Mouse (Mus musculus) left cerebral cortex, adult 8-10 months (tissue): Measurements from ENCODE around the gene Gng10. TPM values are rescaled to one million over a fixed set of nuclear protein-coding genes. Genes with fewer than 3 reads are reported as not detected.
A peak's percentile ranks its signal among the peaks of the same experiment; 100 is the strongest.

ENCODE experiments used
- DNase-seq, 2 experiments: peaks; one replicate each; pipeline ENCODE4 v3.0.0; 2022; ENCODE audit warnings: low spot score in 2 of 2
- total RNA-seq, 4 experiments: library from RNA; stranded (reverse); gene quantifications; 2 replicates each; pipeline ENCODE4 v1.2.4; 2022

The Gng10 gene
- total RNA-seq, 4 experiments from 2014 or later, result 63.7 to 72.9 (median 66.3) TPM

DNA sequence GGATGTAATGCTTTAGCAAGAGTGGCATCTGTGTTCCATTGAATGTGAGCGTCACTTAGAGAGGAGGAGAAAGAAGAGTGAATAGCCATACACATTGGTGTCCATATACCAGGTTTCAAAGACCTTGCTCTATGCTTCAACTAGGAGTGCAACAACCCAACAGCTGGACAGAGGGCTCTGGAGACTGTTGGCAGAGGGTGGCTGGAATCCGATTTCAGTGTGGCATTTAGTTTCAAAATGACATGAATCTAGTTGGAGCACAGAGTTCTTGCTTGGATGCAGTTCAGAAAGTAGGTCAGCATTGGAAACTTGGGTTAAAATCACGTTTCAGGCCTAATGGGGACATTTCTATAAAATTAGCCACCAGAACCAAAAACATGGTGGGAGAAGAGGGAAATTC lies 19.7 kb upstream of the Gng10 start:
- DNase-seq, result no peak

DNA sequence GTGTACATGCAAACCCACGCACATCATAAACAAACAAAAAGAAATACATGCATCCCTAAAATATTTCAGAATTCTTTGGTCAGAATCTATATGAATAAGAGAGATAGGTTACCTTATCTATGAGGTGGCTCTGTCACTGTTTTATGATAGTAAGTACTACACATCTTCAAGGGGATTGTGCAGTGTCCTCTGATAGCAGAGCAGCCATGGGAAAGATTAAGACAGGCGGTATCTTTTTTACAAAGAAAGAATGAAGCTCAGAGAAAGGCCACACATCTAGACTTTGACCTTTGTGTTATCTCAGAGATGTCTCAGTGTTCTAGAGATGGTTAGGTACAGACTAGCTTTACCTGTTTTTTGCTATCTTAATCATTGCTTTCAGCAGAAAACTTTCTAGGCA lies 18.0 kb upstream of the Gng10 start:
- DNase-seq, result no peak

DNA sequence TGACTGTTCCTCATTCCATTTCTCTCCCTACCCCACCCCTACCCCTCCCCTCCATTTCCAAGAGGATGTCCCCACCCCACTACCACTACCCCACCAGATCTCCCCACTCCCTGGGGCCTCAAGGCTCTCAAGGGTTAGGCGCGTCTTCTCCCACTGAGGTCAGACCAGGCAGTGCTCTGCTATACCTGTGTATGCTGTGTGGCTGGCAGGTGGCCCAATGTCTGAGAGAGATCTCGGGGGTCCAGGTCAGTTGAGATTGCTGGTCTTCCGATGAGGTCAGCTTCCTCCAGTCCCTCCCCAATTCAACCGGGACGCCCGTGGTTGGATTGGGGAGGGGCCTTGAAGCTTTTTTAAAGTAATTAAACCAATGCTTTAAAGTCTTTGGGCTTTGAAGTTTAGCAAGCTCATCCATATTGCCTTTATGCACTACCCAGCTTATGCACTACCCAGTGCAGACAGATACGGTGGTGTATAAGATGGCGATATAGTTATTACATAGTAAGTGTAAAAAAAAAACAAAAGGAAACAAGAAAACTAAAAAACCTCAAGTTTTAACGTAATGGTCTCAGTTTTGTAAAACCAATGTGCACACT lies 467 bp upstream of the Gng10 start:
- DNase-seq, result no peak

DNA sequence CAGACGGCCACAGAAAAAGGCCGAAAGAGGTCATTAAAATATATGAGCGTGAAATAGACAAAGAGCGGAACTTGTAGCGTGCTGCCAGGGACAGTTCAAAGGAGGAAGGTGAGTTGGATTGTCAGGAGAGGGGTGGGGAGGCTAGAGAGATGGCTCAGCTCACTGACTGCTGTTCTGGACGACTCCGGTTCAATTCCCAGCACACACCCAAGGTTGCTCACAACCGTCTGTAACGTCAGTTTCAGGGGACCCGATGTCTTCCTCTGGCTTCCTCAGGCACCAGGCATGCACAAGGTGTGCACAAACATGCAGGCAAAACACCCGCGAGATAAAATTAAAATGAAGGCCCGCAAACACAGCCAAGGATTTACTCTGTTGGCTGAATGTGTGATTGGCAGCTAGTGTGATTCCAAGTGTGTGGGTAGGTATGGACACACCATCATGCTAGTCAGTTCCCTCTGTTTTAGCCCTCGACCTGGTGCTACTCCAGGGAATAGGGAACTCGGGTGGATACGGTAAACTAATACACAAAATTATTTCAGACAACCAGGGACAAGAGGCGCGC lies 980 bp downstream of the Gng10 start:
- DNase-seq, result no peak

DNA sequence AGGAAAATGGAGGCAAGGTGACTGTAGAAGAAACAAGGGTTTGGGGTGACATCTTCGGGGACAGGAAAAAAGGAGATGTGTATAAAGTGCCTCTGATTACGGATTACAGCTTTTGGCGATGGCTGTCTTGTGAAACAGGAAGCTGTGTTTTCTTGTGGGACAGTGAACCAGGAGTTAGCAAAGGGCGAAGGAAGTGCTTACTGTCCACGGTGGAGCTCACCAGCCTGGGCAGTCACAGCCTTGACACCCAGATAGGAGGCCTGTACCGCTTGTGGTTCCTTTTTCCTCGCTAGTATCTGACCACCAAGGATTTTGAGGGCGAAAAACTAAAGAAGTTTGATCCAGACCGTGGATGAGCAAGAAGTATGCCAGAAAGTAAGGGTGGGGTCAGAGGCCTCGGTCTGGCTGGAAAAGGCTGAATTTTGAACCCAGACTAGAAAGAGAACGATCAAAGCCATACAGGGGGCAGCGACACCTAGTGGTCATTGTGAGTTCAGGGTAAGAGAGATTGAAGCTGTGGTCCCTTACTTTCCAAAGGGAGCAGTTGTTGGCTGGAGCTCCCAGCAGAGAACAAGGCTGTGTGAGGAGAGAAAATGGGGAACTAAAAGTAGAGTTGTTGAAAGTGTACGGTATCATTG lies 1.7 kb downstream of the Gng10 start:
- peak; percentile 37 to 43 for DNase-seq

DNA sequence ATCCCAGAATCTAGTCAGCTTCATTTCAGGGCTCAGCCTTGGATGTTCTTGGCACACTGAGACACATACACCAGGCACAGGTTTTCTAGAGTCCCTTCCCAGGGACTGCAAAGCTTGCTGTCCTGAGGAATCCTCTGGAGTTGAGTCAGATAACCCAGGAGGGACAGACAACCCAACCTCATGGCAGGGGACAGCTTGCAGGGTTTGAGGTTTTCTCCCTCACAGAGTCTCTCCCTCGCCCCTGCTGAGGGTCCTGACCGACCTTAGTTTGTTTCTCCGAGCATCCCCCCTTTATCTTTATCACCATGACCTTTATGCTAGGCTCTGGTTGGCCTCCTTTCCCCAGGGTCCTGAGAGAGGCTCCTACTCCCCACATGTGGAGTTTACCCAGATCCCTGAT lies 2.6 kb downstream of the Gng10 start:
- no peak for DNase-seq

DNA sequence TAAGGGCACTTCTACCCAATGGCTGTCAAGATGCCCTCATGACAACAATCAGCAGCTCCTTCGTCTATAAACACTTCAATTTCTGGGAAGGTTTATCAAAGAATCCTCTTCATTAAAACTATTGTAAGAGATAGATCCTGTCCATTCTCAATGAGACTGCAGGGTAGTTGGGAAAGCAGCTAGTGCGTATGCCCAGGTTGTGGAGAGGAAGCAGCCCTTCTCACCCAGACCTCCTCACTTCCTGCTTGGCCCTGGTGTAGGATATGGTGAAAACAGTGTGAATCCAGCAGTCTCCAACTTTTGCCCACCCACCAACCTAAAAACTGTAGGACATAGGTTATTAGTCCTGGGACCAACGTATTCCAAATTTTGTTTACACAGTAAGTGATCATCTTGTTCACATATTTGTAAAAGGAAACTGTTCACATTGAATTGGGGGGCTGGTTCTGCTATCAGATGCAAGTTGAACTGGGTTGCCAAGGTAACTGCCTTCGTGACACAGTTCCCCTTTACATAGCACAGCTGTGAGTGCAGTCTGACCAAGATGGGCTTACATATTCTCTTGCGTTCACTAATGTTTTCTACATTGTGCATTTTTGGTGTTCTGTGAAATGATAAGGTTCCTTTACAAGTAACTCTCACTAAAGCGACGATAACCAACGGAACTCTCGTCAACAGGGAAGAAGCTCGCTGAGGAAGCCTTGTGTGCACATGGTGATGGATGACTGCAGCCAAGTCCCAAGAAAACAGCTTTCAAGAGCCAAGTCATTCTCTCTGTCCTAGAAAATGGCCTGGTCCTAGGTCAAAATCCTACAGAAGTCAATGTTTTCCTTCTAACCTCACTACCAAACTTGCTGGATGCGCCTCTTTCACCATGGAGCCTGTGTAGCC lies 5.8 kb downstream of the Gng10 start:
- no peak for DNase-seq

DNA sequence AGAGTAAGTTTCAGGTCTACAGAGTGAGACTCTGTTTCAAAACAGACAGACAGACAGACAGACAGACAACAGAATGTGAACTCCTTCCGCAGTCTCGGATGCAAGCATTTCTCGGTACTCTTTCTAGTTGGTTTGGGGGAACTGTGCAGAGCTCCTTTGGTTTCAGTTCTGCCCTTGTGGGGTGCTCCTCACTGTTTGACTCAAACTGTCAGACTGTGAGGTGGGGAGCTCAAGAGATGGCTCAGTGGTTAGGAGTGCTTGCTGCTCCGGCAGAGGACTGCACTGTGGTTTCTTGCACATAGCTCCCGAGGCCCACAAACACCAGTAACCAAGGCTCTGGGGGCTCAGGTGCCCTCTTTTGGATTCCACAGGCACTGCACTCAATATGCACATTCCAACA lies 8.2 kb downstream of the Gng10 start:
- DNase-seq, result no peak

DNA sequence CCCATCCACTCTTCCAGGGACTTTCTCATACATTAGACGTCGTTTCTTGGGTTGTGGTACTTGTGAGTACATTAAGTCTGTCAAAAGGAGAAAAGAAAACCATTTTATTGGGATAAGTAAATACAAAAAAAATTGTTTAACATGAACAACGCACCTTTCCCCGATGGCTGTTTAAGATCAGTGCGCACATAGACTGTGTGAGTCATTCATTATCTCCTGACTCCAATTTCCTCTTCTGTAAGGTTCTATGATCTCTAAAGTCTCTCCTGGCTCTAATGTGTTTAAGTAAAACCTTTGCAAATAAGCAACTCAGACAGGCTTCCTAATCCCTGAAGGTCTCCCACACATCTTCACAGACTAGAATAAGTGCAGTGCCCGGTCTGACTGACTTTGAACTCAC lies 9.0 kb downstream of the Gng10 start:
- DNase-seq, result no peak

DNA sequence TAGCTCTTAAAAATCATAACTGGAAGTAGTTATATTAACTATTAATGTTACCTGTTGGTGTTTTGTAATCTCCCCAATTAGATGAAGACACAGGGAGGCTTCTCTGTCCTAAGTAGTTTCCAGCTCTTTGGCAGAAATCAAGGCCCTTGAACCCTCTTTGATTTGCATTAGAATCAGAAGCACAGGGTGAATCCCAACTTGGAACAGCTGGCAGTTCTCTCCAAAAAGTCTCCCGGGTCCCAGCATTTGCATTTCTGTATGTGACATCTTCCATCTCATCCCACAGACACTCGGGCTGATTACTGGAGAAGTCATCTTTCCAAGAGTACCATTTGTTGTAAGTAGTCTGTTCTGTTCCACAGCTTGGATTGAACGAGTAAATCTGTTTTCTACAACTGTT lies 12.3 kb downstream of the Gng10 start:
- DNase-seq, result no peak

DNA sequence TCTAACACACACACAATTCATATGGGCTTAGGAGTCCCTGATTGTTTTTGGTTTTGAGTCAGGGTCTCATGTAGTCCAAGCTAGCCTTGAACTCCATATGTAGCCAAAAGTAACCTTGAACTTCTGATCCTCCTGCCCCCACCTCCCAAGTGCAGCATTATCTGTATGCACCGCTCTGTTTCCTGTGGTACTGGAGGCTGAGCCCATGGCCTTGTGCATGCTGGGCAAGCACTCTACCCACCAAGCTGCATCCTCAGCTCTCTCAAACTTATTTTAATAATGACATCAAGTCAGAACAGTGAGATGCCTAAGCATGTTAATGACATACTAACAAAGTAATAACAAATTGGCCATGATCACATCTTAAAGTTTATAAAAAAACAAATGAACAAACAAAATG lies 16.2 kb downstream of the Gng10 start:
- no peak for DNase-seq

DNA sequence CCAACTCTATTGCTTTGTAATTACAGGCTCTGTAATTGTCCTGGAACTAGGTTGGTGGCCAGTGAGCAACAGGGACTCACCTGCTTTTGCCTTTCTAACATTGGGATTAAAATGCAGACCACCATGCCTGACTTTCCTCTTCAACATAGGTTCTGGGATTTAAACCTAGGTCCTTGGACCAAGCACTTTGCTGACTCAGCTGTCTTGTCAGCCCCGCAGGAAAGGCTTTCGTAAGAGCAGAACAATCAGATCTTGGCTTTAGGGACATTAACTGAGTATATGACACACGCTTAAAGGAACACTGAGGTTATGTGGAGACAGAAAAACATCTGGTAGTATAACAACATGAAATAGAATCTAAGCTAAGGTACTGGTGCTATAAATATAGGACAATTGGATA lies 23.0 kb downstream of the Gng10 start:
- no peak for DNase-seq

DNA sequence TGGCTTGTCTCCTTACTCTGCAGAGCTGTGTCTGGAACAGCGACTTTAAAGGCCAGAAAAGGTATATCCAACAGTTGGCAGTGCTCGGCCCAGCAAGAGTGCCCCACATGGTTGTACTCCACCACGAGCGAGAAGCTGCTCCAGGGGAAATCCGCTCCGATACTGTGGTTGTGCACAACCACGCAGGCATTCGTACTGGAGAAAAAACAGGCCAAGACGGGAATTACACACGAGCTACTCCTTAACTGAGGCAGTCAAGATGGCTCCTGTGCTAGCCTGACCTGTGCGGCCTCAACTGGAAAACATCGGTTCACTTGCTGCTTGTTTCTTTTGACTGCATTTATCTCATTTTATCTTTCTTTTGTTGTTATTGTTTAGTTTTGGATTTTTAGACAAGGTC lies 27.6 kb downstream of the Gng10 start:
- DNase-seq, result no peak

DNA sequence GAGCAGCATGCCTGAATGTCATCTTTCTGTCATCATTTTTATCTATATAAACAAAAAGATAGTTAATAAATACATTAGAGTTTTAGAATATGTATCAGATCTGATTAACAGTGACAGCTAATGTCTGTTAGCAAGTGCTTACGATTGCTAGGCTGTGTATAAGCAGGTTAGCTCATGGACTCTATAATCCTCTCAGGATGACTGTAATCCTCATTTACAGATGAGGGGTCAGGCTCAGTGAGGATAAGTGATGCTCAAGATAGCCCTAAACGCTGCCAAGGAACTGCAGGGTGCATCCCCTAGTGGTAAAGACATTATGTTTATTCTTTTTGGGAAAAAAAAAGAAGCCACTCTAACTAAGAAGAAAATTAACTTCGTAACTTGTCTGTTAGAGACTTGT lies 34.4 kb downstream of the Gng10 start:
- no peak for DNase-seq

DNA sequence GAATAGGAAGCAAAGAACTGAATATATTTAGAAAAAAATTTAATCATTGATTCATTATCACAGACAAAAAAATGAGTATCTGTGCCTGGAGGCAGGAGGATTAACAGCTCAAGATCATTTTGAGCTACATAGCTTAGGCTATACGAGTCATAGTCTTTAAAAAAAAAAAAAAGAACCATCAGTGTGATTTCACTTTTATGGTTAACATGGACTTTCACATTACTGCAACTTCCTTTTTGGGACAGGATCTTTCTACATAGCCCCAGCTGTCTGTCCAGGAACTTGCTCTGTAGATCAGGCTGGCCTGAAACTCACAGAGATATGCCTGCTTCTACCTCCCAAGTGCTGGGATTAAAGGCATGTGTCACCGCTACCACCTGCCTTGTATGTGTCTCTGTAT lies 48.5 kb downstream of the Gng10 start:
- no peak for DNase-seq

DNA sequence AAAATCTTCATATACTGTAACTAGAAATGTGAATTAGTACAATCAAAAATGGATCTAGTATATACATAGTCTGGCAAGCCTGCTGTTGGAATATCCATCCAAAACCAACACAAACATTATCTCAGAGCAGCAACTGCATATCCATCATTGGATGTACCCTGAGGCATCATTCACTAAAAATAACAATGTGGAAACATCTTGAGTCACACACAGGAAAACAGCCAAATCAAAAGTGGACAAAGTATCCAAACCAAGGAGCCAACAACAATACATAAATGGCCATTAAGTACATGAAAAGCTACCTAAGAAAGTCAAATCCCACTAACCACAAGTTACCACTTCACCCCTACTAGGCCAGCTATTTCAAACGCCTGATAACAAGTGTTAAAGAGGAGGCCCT lies 54.5 kb downstream of the Gng10 start:
- DNase-seq, result no peak

Other genes starting within 250 kb of the Gng10 start
- under 1 TPM in 3 of 4 experiments, not detected in 1; 0.24 to 0.46 (median 0.33) TPM for gene Olfr267, start 247.4 kb upstream of the Gng10 start, total RNA-seq
- gene Ecpas, start 122.3 kb upstream of the Gng10 start, total RNA-seq, result 100 to 1,000 TPM; 116 to 145 (median 129) TPM
- gene Zkscan16, start 91.5 kb upstream of the Gng10 start, total RNA-seq, result 10 to 100 TPM; 67.4 to 79.1 (median 70.4) TPM
- gene Ptgr1, start 48.0 kb upstream of the Gng10 start, total RNA-seq, result 1 to 10 TPM; 1.6 to 2.7 (median 1.7) TPM
- 1 to 10 TPM; 4.9 to 7.3 (median 6.1) TPM for gene Dnajc25, start 40.0 kb upstream of the Gng10 start, total RNA-seq
- gene Gm20503, start 31.9 kb upstream of the Gng10 start, total RNA-seq, result 1 to 10 TPM in 1 of 4 experiments, under 1 TPM in 2, not detected in 1; 0.70 to 2.3 (median 0.80) TPM
- under 1 TPM in 1 of 4 experiments, not detected in 3; 0.14 TPM for gene AI481877, start 103.9 kb downstream of the Gng10 start, total RNA-seq
- gene Ugcg, start 154.2 kb downstream of the Gng10 start, total RNA-seq, result 10 to 100 TPM; 72.2 to 86.1 (median 79.3) TPM